Mouse (Mus musculus) heart, embryonic 11.5 days (tissue): ENCODE data around the gene Olfr1494. TPM values are rescaled to one million over a fixed set of nuclear protein-coding genes. Genes with fewer than 3 reads are reported as not detected.

ENCODE experiments used
- ATAC-seq: fragments of 200-750 bp; cut with Nextera tagmentation; replicated peaks from 2 replicates; pipeline ENCODE4 v1.8.0; 2017; ENCODE audit warnings: moderate library complexity; ENCODE audit not compliant: insufficient number of reproducible peaks, low FRiP score, low TSS enrichment
- H3K27ac ChIP-seq: fragments of 300-500 bp; sonication (generic); 2 replicates; pipeline ENCODE4 v1.5.1; 2014; ENCODE audit warnings: mild to moderate bottlenecking, low read depth, low read length
- H3K27me3 ChIP-seq: fragments of 300-500 bp; sonication (generic); 2 replicates; pipeline ENCODE4 v1.6.1; 2014; ENCODE audit warnings: mild to moderate bottlenecking, low read length, mixed read lengths; ENCODE audit not compliant: control insufficient read depth, insufficient read depth
- H3K36me3 ChIP-seq: fragments of 300-500 bp; sonication (generic); 2 replicates; pipeline ENCODE4 v1.6.1; 2014; ENCODE audit warnings: mild to moderate bottlenecking, low read length, moderate library complexity, mixed read lengths; ENCODE audit not compliant: control insufficient read depth, insufficient read depth
- H3K4me1 ChIP-seq: fragments of 300-500 bp; sonication (generic); 2 replicates; pipeline ENCODE4 v1.6.1; 2014; ENCODE audit warnings: low read length; ENCODE audit not compliant: control insufficient read depth, insufficient read depth
- H3K4me2 ChIP-seq: fragments of 300-500 bp; sonication (generic); 2 replicates; pipeline ENCODE4 v1.6.1; 2014; ENCODE audit warnings: mild to moderate bottlenecking, moderate library complexity
- H3K4me3 ChIP-seq: fragments of 300-500 bp; sonication (generic); 2 replicates; pipeline ENCODE4 v1.5.1; 2014; ENCODE audit warnings: low read depth, low read length
- H3K9ac ChIP-seq: fragments of 300-500 bp; sonication (generic); 2 replicates; pipeline ENCODE4 v1.6.1; 2014; ENCODE audit warnings: mild to moderate bottlenecking, low read depth, low read length, moderate library complexity
- H3K9me3 ChIP-seq: fragments of 300-500 bp; sonication (generic); replicated peaks from 2 replicates; pipeline ENCODE4 v1.6.1; 2016; ENCODE audit warnings: low read length; ENCODE audit not compliant: control insufficient read depth
- WGBS: fragments of 180-500 bp; shearing (Covaris S2); extraction: QIAGEN DNeasy Blood & Tissue Kit; methylation state at CpG from one replicate; pipeline ENCODE4 v1.1.7; 2014; ENCODE audit not compliant: insufficient replicate concordance; 5-methylcytosine and 5-hydroxymethylcytosine counted together
- polyA plus RNA-seq: library from polyadenylated mRNA; unstranded; fragments of >200 nt; fragmentation: Nextera tagmentation; extraction: Ambion mirVana; gene quantifications from 2 replicates; pipeline ENCODE4 v1.2.1, GENCODE M21; 2014

The Olfr1494 gene
- not detected in 2 replicates for polyA plus RNA-seq

DNA sequence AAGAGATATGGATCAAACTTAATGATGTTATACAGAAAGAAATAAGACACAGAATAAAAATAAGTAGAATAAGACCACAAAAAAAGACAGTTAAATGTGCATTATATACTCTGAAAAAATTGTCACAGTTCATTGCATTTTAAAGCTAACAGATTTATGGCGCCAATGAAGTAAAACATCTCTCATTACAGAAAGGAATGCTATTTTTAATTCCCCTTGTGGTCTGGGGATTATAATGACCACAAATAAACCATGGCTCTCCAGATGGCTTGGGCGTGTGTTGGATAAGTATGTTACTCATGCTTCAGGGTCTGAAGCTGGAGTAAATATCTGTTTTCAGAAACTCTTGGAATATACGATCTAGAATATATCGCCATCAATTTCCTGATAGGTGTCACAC, at the start of gene Olfr1494:
TSS of gene Olfr1494 (plus strand) at position 301 of the 400 bp plus-strand sequence.
- Histone ChIP-seq H3K27me3 (no peaks in the 10 kb centered on the region), H3K4me1 (no peaks in the 10 kb centered on the region), H3K4me2 (no peak within 1 kb of the TSS), H3K27ac (no peak within 1 kb of the TSS), H3K9ac (no peak within 1 kb of the TSS), H3K4me3 (no peak within 1 kb of the TSS), H3K9me3 (0 out of 2 replicates have a peak, but pooled peaks cover 3% of the 10 kb centered on the region), H3K36me3 (no peaks in the 10 kb centered on the region)
- no peak for ATAC-seq
- WGBS = 83% methylated on average over 4 of the region's 4 CpGs

DNA sequence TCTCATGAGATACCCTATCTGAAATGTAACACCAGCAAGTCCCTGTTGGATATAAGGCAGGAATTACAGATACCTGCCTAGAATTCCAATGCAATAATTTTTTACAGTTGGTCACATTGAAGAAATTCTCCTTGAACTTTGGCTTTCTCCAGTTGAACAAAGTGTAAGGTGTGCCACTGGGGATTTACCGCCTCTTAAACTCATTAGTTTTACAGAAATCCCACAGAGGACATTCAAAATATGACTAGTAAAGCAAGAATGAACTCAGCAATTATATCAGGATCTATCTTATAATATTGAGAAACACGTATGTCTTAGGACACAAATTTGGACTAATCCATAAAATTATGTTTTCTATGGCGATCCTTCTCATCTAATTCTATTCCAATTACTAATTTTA, 42.6 kb upstream of the Olfr1494 start, which contains the start of gene Olfr1491:
TSS of gene Olfr1491 (plus strand) at position 301 of the 400 bp plus-strand sequence.
- H3K9ac ChIP-seq = no peak within 1 kb of the TSS
- no peaks in the 10 kb centered on the region for H3K27me3 ChIP-seq
- no peaks in the 10 kb centered on the region for H3K4me1 ChIP-seq
- no peak within 1 kb of the TSS for H3K27ac ChIP-seq
- no peak for ATAC-seq
- H3K4me2 ChIP-seq = no peak within 1 kb of the TSS
- no peak within 1 kb of the TSS for H3K4me3 ChIP-seq
- H3K9me3 ChIP-seq = no peaks in the 10 kb centered on the region
- no peaks in the 10 kb centered on the region for H3K36me3 ChIP-seq
- WGBS = 70% methylated on average over 3 of the region's 3 CpGs

DNA sequence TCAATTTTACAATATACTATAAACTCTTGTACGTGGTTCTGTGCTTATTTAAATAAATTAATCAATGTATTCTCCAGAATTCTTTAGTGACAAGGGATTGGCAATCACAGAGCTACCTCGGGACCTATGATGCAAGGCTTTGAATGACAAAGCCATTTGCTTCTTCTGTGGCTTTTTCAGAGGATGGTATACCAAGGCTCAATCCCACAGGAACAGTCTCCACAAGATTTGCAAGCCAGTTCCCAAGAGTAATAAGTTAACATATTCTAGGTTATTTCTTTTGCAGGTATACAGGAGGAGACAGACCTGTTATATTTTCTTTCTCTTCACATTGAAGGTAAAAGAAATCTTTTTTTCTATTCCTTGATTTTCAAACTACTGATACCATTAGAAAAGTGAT, 16.6 kb upstream of the Olfr1494 start, which contains the start of gene Olfr1493-ps1:
TSS of gene Olfr1493-ps1 (plus strand) at position 301 of the 400 bp plus-strand sequence.
- Histone ChIP-seq H3K4me1 (no peaks in the 10 kb centered on the region), H3K4me3 (no peak within 1 kb of the TSS), H3K4me2 (no peak within 1 kb of the TSS), H3K9me3 (no peaks in the 10 kb centered on the region), H3K36me3 (no peaks in the 10 kb centered on the region), H3K27ac (no peak within 1 kb of the TSS), H3K27me3 (no peaks in the 10 kb centered on the region), H3K9ac (no peak within 1 kb of the TSS)
- WGBS = 46% methylated on average over 2 of the region's 2 CpGs
- no peak for ATAC-seq

DNA sequence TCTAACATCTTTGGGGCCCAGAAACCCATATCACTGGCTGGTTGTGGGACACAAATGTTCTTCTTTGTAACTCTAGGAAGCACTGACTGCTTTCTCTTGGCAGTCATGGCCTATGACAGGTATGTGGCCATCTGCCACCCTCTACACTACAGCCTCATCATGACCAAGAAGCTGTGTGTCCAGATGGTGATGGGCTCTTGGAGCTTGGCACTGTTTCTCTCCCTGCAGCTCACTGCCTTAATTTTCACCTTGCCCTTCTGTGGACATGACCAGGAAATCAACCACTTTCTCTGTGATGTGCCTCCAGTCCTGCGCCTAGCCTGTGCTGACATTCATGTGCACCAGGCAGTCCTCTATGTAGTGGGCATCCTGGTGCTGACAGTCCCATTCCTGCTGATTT, 9.8 kb downstream of the Olfr1494 start:
- H3K36me3 ChIP-seq = no peaks in the 10 kb centered on the region
- H3K4me3 ChIP-seq = no peak overlapping the region
- no peaks in the 10 kb centered on the region for H3K4me1 ChIP-seq
- 86% methylated on average over 1 of the region's 1 CpGs for whole genome bisulfite sequencing
- H3K27me3 ChIP-seq = no peaks in the 10 kb centered on the region
- no peaks in the 10 kb centered on the region for H3K9me3 ChIP-seq
- ATAC-seq = no peak
- no peak overlapping the region for H3K9ac ChIP-seq
- no peak overlapping the region for H3K4me2 ChIP-seq
- no peak overlapping the region for H3K27ac ChIP-seq

DNA sequence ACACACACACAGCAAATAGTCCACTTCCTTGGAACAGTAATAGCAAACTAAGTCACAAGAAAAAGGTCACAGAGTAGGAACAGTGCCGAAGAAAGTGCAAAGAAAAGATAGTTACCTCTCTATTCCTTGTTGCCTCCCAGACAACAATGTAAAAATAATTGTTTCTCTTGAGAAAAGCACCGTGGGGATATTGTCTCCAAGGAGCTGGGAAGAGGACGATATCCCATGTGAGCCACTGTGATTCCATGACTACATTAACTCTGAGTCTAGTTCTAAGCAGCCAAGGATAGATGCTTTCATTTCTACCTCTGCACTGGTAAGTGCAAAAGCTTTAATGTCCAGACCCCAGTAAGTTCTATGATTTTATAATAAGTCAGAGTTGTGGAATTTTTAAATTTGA, 24.8 kb downstream of the Olfr1494 start, which contains the start of gene Olfr1495:
TSS of gene Olfr1495 (plus strand) at position 301 of the 400 bp plus-strand sequence.
- H3K4me1 ChIP-seq = no peaks in the 10 kb centered on the region
- no peak within 1 kb of the TSS for H3K27ac ChIP-seq
- H3K4me2 ChIP-seq = no peak within 1 kb of the TSS
- ATAC-seq = no peak
- no peaks in the 10 kb centered on the region for H3K27me3 ChIP-seq
- no peak within 1 kb of the TSS for H3K4me3 ChIP-seq
- H3K9ac ChIP-seq = no peak within 1 kb of the TSS
- H3K36me3 ChIP-seq = no peaks in the 10 kb centered on the region
- 79% methylated on average over 3 of the region's 3 CpGs for WGBS
- H3K9me3 ChIP-seq = no peaks in the 10 kb centered on the region

DNA sequence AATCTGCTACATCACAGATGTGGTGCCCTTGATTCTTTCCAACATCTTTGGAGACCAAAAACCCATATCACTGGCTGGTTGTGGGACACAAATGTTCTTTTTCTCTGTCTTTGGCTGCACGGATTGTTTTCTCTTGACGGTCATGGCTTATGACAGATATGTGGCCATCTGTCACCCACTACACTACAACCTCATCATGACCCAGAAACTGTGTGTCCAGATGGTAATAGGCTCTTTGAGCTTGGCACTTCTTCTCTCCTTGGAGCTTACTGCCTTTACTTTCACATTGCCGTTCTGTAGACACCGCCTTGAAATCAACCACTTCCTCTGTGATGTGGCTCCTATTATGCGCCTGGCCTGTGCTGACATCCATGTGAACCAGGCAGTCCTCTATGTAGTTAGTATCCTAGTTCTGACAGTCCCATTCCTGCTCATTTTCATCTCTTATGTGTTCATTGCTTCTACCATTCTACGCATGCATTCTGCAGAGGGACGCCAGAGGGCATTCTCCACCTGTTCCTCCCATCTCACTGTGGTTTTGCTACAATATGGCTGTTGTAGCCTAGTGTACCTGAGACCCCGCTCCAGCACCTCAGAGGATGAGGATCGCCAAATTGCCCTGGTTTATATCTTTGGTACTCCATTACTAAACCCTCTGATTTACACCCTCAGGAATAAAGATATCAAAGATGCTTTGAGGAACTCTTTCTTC, 29.2 kb downstream of the Olfr1494 start:
- Histone ChIP-seq H3K9ac (no peak overlapping the region), H3K4me3 (no peak overlapping the region), H3K4me1 (no peaks in the 10 kb centered on the region), H3K27ac (no peak overlapping the region), H3K36me3 (no peaks in the 10 kb centered on the region), H3K27me3 (no peaks in the 10 kb centered on the region), H3K4me2 (no peak overlapping the region), H3K9me3 (no peaks in the 10 kb centered on the region)
- WGBS = 86% methylated on average over 9 of the region's 9 CpGs
- ATAC-seq = no peak

DNA sequence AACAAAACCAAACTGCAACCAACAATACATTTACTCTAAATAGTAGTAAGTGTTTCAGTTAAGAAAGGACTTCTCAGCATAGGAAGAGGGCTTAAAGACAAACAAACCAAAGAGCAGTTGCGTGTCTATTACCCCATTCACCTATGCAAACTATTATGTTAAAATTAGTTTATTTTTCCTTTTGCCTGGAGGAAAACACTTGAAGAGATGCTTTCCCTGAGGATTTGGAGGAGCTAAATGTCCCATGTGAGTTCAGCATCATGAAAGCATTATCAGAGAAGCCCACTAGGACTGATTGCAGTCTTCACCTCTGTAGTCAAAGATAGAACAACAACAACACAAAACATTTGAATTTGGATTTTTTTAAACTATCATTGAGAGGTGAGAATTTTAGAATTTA, 38.0 kb downstream of the Olfr1494 start, which contains the start of gene Olfr1496:
TSS of gene Olfr1496 (plus strand) at position 301 of the 400 bp plus-strand sequence.
- WGBS = 79% methylated on average over 1 of the region's 1 CpGs
- no peaks in the 10 kb centered on the region for H3K27me3 ChIP-seq
- no peaks in the 10 kb centered on the region for H3K36me3 ChIP-seq
- no peak within 1 kb of the TSS for H3K9ac ChIP-seq
- ATAC-seq = no peak
- no peak within 1 kb of the TSS for H3K27ac ChIP-seq
- H3K4me1 ChIP-seq = no peaks in the 10 kb centered on the region
- no peaks in the 10 kb centered on the region for H3K9me3 ChIP-seq
- H3K4me2 ChIP-seq = no peak within 1 kb of the TSS
- no peak within 1 kb of the TSS for H3K4me3 ChIP-seq

DNA sequence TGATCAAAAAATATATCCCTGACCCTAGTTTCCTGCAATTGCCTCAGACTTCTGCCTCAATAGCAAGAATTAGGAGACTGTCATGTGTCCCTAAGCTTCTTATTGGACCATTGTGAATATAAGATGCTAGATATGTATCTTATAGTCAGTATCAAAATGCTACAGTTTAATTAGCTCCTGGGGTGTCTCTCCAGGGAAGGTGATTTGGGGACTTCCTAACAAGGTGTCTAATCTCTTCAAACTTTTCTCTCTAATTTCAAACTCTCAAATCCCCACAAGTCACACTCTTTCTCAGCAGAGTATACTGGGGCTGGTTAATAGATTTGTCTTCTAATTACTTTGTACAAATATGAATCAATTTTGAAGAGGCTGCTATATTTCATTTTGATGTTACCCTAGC, 58.6 kb downstream of the Olfr1494 start, which contains the start of gene Olfr1497:
TSS of gene Olfr1497 (minus strand) at position 101 of the 400 bp plus-strand sequence.
- Histone ChIP-seq H3K4me1 (no peaks in the 10 kb centered on the region), H3K4me3 (no peak within 1 kb of the TSS), H3K36me3 (no peaks in the 10 kb centered on the region), H3K27ac (no peak within 1 kb of the TSS), H3K9ac (no peak within 1 kb of the TSS), H3K27me3 (no peaks in the 10 kb centered on the region), H3K9me3 (no peaks in the 10 kb centered on the region), H3K4me2 (no peak within 1 kb of the TSS)
- ATAC-seq = no peak
